Comparison of ENCODE assay signal across 9 mouse cellular contexts in the genomic region with DNA sequence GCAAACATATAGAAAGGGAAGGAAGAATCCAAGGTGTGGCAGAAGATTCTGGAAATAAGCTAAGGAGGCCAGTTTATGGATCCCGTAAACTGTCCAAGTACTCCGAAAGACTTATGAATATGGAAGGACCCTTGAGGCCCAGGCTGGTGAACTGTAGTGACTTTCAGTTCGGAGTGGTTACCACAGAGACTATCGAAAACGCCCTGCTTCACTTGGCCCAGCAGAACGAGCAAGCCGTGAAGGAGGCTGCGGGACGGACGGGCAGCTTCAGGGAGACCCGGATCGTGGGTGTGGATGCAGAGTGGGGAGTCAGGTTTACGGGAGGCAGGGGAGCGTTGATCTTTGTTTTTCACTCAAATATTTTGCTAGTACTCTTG. TPM values are rescaled to one million over a fixed set of nuclear protein-coding genes. Genes with fewer than 3 reads are reported as not detected.
DNase-seq lines count a peak whose midpoint lies in the region; ATAC-seq and TF ChIP-seq lines count a peak whose summit lies in the region.
"Had no signal": no experiment of that assay in that cellular context is flagged by ENCODE, and none has a peak within 500 bp of the region (broad histone marks: within the 10 kb centered on the region; RNA-seq: fewer than 3 reads in every experiment).

No protein-coding gene starts in this region.

- no peaks in the 10 kb centered on the region for H3K79me2 ChIP-seq in heart, adult 2 months (replicated peaks; ENCODE audit: control insufficient read depth, insufficient read depth, low read length)

- peak overlapping the region; percentile 15; the same call in 1 of the 2 replicates for H3K9ac ChIP-seq in heart, adult 2 months (ENCODE audit: low read depth, low read length)
- no peak overlapping the region; the same call in 1 of the 2 replicates for H3K9ac ChIP-seq in forebrain, embryonic 15.5 days (replicated peaks)
- H3K9ac ChIP-seq in liver, postnatal 0 days (replicated peaks), result peak overlapping the region; percentile 77

- peaks cover 7% of the 10 kb centered on the region for H3K4me1 ChIP-seq in heart, adult 2 months (ENCODE audit: control insufficient read depth, insufficient read depth, low read length)
- H3K4me1 ChIP-seq in E14TG2a.4 (replicated peaks; ENCODE audit: low read depth, low read length), result peaks cover 62% of the 10 kb centered on the region
- H3K4me1 ChIP-seq in forebrain, embryonic 15.5 days, result peaks cover 28% of the 10 kb centered on the region
- peaks cover 27% of the 10 kb centered on the region for H3K4me1 ChIP-seq in liver, postnatal 0 days (ENCODE audit: insufficient read depth)

- H3K27me3 ChIP-seq in heart, adult 2 months (ENCODE audit: control insufficient read depth, insufficient read depth, low read length), result no peaks in the 10 kb centered on the region
- H3K27me3 ChIP-seq in E14TG2a.4 (ENCODE audit: insufficient read depth, low read length), result peaks cover 44% of the 10 kb centered on the region
- no peaks in the 10 kb centered on the region for H3K27me3 ChIP-seq in forebrain, embryonic 15.5 days
- H3K27me3 ChIP-seq in liver, postnatal 0 days (ENCODE audit: insufficient read depth, low read length), result no peaks in the 10 kb centered on the region

- peak overlapping the region; percentile 63 for H3K4me2 ChIP-seq in forebrain, embryonic 15.5 days (replicated peaks)
- peak overlapping the region; percentile 83 for H3K4me2 ChIP-seq in liver, postnatal 0 days (ENCODE audit: low read depth, low read length)

- no peak for DNase-seq in heart, adult 2 months
- no peak for DNase-seq in heart, postnatal 36 days
- no peak for DNase-seq in liver, postnatal 0 days
- DNase-seq in urinary bladder, adult 2 months (ENCODE audit: low spot score), result no peak
- no peak for DNase-seq in cerebellum, adult 8-10 months

- WGBS in heart, adult 2 months, result 51% methylated on average over 14 of the region's 14 CpGs
- WGBS in forebrain, embryonic 15.5 days, result 64% methylated on average over 14 of the region's 14 CpGs
- 67% methylated on average over 14 of the region's 14 CpGs for WGBS in liver, postnatal 0 days (ENCODE audit: insufficient replicate concordance)

- no peaks in the 10 kb centered on the region; the same call in 1 of the 2 replicates for H3K36me3 ChIP-seq in heart, adult 2 months (ENCODE audit: control insufficient read depth, insufficient read depth, low read length)
- peaks cover 22% of the 10 kb centered on the region for H3K36me3 ChIP-seq in E14TG2a.4 (ENCODE audit: insufficient read depth, low read length)
- H3K36me3 ChIP-seq in forebrain, embryonic 15.5 days, result no peaks in the 10 kb centered on the region
- H3K36me3 ChIP-seq in liver, postnatal 0 days (replicated peaks; ENCODE audit: insufficient read depth, low read length), result no peaks in the 10 kb centered on the region; the same call in 1 of the 2 replicates

- ATAC-seq in forebrain, embryonic 15.5 days (replicated peaks), result peak; percentile 44
- ATAC-seq in liver, postnatal 0 days, result peak; percentile 18; the same call in 1 of the 2 replicates
- no peak for ATAC-seq in monocyte, adult 5-6 weeks (replicated peaks; ENCODE audit: insufficient number of reproducible peaks, low FRiP score, low TSS enrichment, poor library complexity, severe bottlenecking)

- no peak for TF ChIP-seq CTCF in heart, adult 2 months (IDR thresholded peaks at IDR 0.05)
- no peak for TF ChIP-seq CTCF in E14TG2a.4 (conservative IDR thresholded peaks at IDR 0.05; ENCODE audit: low read length)
- TF ChIP-seq CTCF in liver, postnatal 0 days (IDR thresholded peaks at IDR 0.05; ENCODE audit: low read depth), result no peak

- intact Hi-C loops in heart, adult 2 months (cut with DNase I), result loop anchor here (2.0 kb wide), 1 partner anchor 26 kb away; a partner anchor contains a TSS
- intact Hi-C loops in heart, postnatal 36 days (cut with DNase I), result no loop called here

- peak overlapping the region; percentile 93 for H3K4me3 ChIP-seq in heart, adult 2 months
- peak overlapping the region; percentile 96 for H3K4me3 ChIP-seq in E14TG2a.4 (replicated peaks; ENCODE audit: low read length)
- H3K4me3 ChIP-seq in forebrain, embryonic 15.5 days, result peak overlapping the region; percentile 92
- H3K4me3 ChIP-seq in liver, postnatal 0 days (ENCODE audit: low read depth, low read length), result peak overlapping the region; percentile 85

- H3K9me3 ChIP-seq in E14TG2a.4 (ENCODE audit: low read length), result no peaks in the 10 kb centered on the region
- no peaks in the 10 kb centered on the region for H3K9me3 ChIP-seq in forebrain, embryonic 15.5 days
- no peaks in the 10 kb centered on the region for H3K9me3 ChIP-seq in liver, postnatal 0 days (ENCODE audit: low read length)

- TF ChIP-seq EP300 in heart, adult 2 months (IDR thresholded peaks at IDR 0.05; ENCODE audit: insufficient read depth, low read depth, low read length), result no peak
- TF ChIP-seq EP300 in liver, postnatal 0 days (IDR thresholded peaks at IDR 0.05; ENCODE audit: low read depth), result no peak

- peak overlapping the region; percentile 87 for H3K27ac ChIP-seq in heart, adult 2 months
- no peak overlapping the region for H3K27ac ChIP-seq in forebrain, embryonic 15.5 days (replicated peaks)
- no peak overlapping the region for H3K27ac ChIP-seq in liver, postnatal 0 days (ENCODE audit: low read depth)

- TF ChIP-seq POLR2A in heart, adult 2 months (IDR thresholded peaks at IDR 0.05; ENCODE audit: insufficient read depth, low read depth, low read length), result no peak

RNA-seq across cellular contexts. Expression of a gene that starts 0.3 kb away (rescaled TPM):
- total RNA-seq in heart, adult 2 months (2021), result 100 to 1,000 TPM in 1 of 2 experiments, 10 to 100 TPM in 1; 88.4 to 101 TPM
- polyA plus RNA-seq in heart, adult 2 months (2012; rRNA removed), result 153 and 302 TPM in 2 replicates
- total RNA-seq in heart, postnatal 36 days (2021), result 10 to 100 TPM; 90.1 to 92.7 TPM
- polyA plus RNA-seq in forebrain, embryonic 15.5 days (2015; fragmentation: Nextera tagmentation; extraction: Ambion mirVana), result 208 and 211 TPM in 2 replicates
- polyA plus RNA-seq in liver, postnatal 0 days (2015; fragmentation: Nextera tagmentation; extraction: Ambion mirVana), result 79.9 and 86.6 TPM in 2 replicates
- polyA plus RNA-seq in urinary bladder, adult 2 months (2012; rRNA removed), result 155 and 156 TPM in 2 replicates
- 18.8 to 43.1 TPM (median 26.8 TPM) in 3 replicates for total RNA-seq in monocyte, adult 5-6 weeks (2017)

RNA-seq across cellular contexts. Expression of a gene that starts 0.4 kb away (rescaled TPM):
- total RNA-seq in heart, adult 2 months (2021), result under 1 TPM; 0.23 to 0.36 TPM
- polyA plus RNA-seq in heart, adult 2 months (2012; rRNA removed), result 0.06 and 0.12 TPM in 2 replicates
- under 1 TPM; 0.11 to 0.35 TPM for total RNA-seq in heart, postnatal 36 days (2021)
- polyA plus RNA-seq in forebrain, embryonic 15.5 days (2015; fragmentation: Nextera tagmentation; extraction: Ambion mirVana), result 1.4 and 1.5 TPM in 2 replicates
- polyA plus RNA-seq in liver, postnatal 0 days (2015; fragmentation: Nextera tagmentation; extraction: Ambion mirVana), result 0.19 and 0.29 TPM in 2 replicates
- 1.4 and 1.5 TPM in 2 replicates for polyA plus RNA-seq in urinary bladder, adult 2 months (2012; rRNA removed)
- total RNA-seq in monocyte, adult 5-6 weeks (2017), result 1.8 to 3.2 TPM in 2 of 3 replicates, not detected in the other

RNA-seq across cellular contexts. Expression of a gene that starts 18.8 kb away (rescaled TPM):
- 10 to 100 TPM in 1 of 2 experiments, 1 to 10 TPM in 1; 9.2 to 12.6 TPM for total RNA-seq in heart, adult 2 months (2021)
- polyA plus RNA-seq in heart, adult 2 months (2012; rRNA removed), result 12.1 and 13.9 TPM in 2 replicates
- 10 to 100 TPM; 18.5 to 19.8 TPM for total RNA-seq in heart, postnatal 36 days (2021)
- polyA plus RNA-seq in forebrain, embryonic 15.5 days (2015; fragmentation: Nextera tagmentation; extraction: Ambion mirVana), result 4.8 and 5.5 TPM in 2 replicates
- 1.6 and 2.2 TPM in 2 replicates for polyA plus RNA-seq in liver, postnatal 0 days (2015; fragmentation: Nextera tagmentation; extraction: Ambion mirVana)
- 7.4 and 10.6 TPM in 2 replicates for polyA plus RNA-seq in urinary bladder, adult 2 months (2012; rRNA removed)
- 0.11 to 1.7 TPM (median 0.19 TPM) in 3 replicates for total RNA-seq in monocyte, adult 5-6 weeks (2017)
- total RNA-seq: hematopoietic stem cell, adult 5-6 weeks had no signal

RNA-seq across cellular contexts. Expression of a gene that starts 22.9 kb away (rescaled TPM):
- 10 to 100 TPM; 86.3 to 86.5 TPM for total RNA-seq in heart, adult 2 months (2021)
- polyA plus RNA-seq in heart, adult 2 months (2012; rRNA removed), result 36.1 and 43.7 TPM in 2 replicates
- 10 to 100 TPM; 88.6 to 98.7 TPM for total RNA-seq in heart, postnatal 36 days (2021)
- polyA plus RNA-seq in forebrain, embryonic 15.5 days (2015; fragmentation: Nextera tagmentation; extraction: Ambion mirVana), result 186 and 200 TPM in 2 replicates
- 65.1 and 72.3 TPM in 2 replicates for polyA plus RNA-seq in liver, postnatal 0 days (2015; fragmentation: Nextera tagmentation; extraction: Ambion mirVana)
- 147 and 154 TPM in 2 replicates for polyA plus RNA-seq in urinary bladder, adult 2 months (2012; rRNA removed)
- 266 to 274 TPM (median 274 TPM) in 3 replicates for total RNA-seq in monocyte, adult 5-6 weeks (2017)

RNA-seq across cellular contexts. Expression of a gene that starts 25.7 kb away (rescaled TPM):
- total RNA-seq in heart, adult 2 months (2021), result 10 to 100 TPM; 82.5 to 90.1 TPM
- polyA plus RNA-seq in heart, adult 2 months (2012; rRNA removed), result 83.2 and 96.8 TPM in 2 replicates
- total RNA-seq in heart, postnatal 36 days (2021), result 10 to 100 TPM; 84.6 to 95.8 TPM
- polyA plus RNA-seq in forebrain, embryonic 15.5 days (2015; fragmentation: Nextera tagmentation; extraction: Ambion mirVana), result 87.7 and 92.9 TPM in 2 replicates
- polyA plus RNA-seq in liver, postnatal 0 days (2015; fragmentation: Nextera tagmentation; extraction: Ambion mirVana), result 75.9 and 81.1 TPM in 2 replicates
- polyA plus RNA-seq in urinary bladder, adult 2 months (2012; rRNA removed), result 73.3 and 91.1 TPM in 2 replicates
- total RNA-seq in monocyte, adult 5-6 weeks (2017), result 42.7 to 62.9 TPM (median 53.8 TPM) in 3 replicates
